Mouse (Mus musculus) retina, embryonic 14.5 days (tissue): ENCODE data around the gene Fam3b.

Source experiments
- DNase-seq: peaks from one replicate; pipeline ENCODE4 v3.0.0-alpha.2; 2015; ENCODE audit warnings: low spot score

The Fam3b gene

DNA sequence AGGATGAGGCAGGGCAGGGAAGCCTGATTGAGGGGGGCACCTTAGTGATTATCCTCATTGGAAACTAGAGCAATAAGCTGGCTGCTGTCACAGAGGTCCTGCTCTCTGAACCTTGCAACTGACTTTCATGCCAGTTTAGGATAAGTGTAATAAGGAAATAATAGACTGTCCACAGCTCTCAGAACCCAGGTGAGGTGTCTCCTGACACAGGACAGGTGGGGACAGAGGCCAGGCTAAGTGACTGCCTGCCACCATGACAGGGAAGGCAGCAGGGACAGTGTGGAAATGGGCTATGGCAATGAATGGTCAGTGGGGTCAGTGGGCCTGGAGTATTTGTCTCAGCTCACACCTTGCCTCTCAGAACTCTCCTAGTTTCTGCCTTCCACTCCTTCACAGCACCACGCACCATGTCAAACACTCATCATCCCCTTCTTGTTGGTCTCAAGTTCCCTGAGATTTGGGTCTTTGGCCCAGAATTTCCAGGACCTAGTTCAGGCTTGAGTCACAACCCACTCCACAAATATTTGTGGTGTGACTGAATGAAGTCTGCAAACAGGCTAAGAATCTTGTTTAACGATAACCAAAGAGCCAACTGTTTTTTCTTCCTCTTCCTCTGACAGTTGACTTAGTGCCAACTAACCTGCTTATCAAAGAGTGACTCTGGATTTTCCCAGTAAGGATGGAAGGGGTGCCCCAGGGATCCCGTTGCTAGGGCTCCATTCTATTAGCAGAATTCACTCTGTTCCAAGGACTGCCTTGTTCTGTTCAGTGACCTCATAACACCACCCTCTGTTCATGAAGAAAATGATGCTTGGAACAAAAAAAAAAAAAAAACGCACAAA, at the start of gene Fam3b:
Gene Fam3b, minus strand, starts transcription at position 718 of the 842 bp plus-strand sequence.
- DNase-seq: no peak

DNA sequence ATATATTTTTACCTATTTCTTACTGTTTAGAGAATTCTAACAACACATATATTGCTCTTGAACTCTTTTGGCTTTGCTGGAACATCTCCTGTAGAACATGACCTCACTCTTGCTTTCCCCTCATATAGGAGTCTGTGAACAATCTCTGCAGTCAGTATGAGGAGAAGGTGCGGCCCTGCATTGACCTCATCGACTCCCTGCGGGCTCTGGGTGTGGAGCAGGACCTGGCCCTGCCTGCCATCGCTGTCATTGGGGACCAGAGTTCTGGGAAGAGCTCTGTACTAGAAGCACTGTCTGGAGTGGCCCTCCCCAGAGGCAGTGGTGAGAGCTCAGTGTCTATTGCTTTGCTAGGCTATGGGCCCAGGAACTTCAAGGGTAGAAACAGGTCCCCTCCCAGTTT, 29.7 kb upstream of the Fam3b start:
- DNase-seq: no peak

- DNase-seq: no peak
Measured at GRCm38 (mm10) chr16:97536859-97537258, 22.2 kb upstream of the Fam3b start.

DNA sequence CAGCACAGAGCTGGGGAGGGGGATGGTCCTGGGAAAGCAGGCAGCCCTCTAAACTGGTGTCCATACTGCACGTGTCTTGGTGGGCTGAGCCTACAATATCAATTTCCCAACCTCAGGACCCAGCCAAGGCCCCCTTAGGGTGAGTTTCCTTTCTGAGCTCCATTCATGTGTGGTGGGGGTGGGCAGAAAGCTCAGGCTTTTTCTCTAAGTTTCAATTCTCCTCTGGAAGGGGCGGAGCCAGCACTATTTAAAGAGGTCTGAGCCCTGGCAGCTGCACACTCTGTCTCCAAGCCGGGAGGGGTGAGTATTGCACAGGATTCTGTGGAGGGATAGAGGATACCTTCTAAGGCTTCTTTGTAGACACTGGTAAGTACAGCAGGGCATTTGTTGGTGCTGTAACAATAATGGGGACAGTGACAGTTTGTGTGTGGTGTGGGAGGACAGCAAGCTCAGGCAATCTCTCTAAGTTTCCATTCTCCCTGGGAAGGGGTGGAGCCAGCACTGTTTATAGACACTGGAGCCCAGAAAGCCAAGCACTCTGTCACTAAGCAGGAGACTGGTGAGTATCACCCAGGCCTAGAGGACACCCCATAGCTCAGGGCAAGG, 21.3 kb upstream of the Fam3b start:
- peak; percentile 39 for DNase-seq

DNA sequence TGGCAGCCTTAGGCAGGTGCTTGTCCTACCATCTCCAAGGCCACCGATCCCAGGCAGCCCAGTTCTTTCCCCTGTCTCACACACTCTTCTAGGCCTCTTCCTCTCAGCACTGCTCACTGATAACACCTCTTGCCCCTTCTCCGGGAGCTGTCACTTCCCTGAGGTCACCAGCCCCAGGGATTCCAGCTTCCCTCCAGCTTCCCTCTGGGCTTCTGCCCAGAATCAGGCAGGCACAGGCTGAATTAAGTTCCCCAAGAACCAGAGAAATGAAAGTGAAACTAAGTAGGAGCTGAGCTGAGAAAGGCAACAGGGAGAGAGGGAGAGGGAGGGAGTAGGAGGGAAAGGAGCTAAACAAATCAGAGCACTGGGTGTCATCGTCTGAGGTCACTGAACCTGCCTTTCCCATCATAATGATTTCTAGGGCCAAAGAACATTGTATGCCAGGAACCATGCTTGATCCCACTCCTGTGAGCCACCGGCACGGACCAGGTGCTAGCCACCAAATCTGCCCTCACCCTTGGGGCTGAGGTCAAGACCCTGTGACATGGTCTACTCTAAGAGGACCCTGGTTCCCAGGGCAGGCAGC, 20.4 kb upstream of the Fam3b start:
- peak; percentile 44 for DNase-seq

GRCm38 (mm10) chr16:97534448-97534847, 19.8 kb upstream of the Fam3b start:
- no peak for DNase-seq

DNA sequence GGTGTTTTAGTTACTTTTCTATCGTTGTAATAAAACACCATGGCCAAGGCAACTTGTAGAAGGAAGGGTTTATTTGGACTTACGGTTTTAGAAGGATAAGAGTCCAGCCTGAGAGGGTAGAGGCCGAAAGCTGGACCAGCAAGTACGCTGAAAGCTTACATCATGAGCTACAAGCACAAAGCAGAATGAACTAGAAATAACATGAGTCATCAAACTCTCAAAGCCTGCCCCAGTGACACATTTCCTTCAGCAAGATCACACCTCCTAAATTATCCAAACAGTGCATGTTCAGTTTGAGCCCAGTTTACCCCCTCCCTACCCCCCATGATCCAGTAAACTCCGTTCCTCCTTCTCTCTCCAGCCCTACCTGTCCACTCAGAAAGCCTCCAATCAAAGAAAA, 19.1 kb upstream of the Fam3b start:
- no peak for DNase-seq

DNA sequence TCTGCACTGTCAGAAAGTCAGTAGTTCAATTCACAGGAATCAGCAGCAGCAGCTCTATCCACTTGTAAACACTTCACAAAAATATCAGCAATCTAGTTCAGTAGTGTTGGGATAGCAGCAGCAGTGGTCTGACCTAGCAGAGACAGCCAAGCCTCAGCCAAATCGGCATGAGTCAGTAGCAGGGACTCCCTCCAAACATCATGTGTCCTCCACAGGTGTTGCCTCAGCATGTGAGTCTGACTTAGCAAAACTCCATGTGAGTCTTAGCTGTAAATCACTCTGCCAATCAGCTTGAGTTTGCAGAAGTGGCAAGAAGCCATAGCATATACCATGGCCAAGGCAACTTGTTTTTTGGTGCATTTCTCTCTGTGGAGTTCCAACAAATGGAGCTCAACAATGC, 18.5 kb upstream of the Fam3b start:
- no peak for DNase-seq

DNA sequence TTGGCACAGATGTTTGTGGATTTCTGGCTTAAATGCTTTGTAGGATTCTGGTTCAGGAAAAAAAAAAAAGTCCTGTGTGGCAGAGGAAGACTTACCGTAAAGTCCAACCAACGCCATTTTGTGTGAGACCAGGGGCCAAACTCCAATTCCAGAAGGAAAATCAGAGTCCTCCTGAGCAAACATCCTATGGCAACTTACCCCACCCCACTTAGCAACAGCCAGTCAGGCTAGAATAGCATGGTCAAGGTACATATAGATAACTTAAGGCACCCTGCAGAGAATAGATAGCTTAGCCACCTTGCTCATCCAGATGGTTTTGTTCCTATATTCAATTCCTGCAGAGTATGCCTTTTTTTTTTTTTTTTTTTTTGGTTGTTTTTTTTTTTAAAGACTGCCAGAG, 14.6 kb upstream of the Fam3b start:
- no peak for DNase-seq

DNA sequence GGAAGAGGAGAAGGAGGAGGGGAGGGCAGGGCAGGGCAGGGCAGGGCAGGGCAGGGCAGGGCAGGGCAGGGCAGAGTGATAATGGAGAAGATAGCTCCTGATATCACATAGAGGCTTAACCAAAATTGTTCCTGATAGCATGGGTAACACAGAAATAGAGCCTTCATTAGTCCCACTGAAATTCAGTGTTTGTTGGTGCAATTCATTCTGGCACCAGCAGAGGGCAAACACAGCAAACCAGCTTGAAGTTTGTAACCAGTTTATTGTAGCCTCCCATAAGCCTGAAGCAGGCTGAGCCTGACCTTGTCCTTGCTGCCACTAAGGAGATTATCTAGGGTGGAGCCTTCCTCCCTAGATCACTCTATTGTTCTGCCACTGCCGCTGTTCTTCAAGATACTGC, 8.4 kb upstream of the Fam3b start:
- peak; percentile 82 for DNase-seq

DNA sequence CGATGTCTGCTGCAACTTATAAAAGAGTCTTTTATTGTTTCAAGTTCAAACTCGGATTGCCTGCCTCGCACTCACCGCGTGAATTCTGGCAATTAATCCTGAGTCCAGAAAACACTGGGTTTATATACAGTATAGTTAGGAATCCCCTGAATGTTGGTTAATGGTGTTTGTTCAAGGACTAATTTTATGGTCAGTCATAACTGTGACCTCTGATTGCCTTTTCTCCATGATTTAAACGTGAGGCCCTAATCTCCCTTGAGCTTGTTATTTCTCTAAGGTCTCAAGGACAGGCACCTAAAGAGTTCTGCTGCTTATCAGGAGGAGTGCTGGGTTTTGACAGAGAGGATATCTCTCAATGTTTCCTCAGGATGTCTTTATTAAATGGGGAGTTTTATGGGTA, 7.4 kb upstream of the Fam3b start:
- DNase-seq: no peak

DNA sequence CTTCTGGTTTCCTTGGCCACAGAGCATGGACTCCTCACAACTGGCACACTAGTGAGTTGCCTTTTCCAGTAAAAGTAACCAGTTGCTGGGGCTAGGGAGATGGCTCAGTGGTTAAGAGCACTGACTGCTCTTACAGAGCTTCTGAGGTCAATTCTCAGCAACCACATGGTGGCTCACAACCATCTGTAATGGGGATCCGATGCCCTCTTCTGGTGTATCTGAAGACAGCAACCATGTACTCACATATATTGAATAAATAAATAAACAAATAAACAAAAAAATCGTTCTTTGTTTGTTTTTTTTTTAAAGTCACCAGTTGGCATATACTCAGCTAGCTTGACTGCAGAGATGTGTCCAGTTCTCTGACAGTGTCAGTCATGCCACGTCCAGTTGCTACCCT, 1.7 kb upstream of the Fam3b start:
- no peak for DNase-seq

GRCm38 (mm10) chr16:97512347-97512751, 2.3 kb downstream of the Fam3b start:
- no peak for DNase-seq

GRCm38 (mm10) chr16:97511495-97511894, 3.1 kb downstream of the Fam3b start:
- DNase-seq: no peak

DNA sequence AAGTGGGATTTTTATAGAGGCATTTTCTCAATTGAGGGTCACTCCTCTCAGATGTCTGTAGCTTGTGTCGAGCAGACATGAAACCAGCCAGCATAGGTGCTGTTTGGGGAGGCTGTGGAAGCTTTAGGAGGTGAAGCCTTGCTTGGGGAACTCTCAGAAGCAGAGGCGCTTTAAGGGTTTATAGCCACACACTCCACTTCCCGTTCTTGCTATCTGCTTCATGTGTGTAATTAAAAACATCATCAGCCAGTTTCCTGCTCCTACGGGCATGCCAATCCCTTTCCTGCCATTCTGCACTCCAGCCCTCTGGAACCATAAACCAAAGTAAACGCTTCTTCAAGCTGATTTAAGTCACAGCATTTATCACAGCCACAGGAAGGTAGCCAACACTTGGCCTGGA, 3.8 kb downstream of the Fam3b start:
- no peak for DNase-seq

DNA sequence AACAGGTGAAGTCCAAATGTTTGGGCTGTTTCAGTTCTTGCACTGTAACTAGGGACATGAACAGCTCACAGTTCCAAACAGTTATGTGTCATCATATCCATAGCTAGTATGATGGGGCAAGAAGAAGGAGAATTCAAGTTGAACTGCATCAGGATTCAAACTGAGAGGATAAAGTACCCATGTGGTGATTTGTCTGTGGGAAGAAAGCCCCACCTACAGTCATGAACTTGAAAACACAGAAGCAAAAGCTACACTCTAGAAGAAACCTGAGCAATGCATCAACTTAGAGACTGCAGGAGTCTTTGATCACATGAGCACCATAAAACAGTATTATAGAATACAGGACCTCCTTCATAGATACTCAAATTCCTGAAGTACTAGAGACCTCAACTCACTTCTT, 6.8 kb downstream of the Fam3b start:
- DNase-seq: no peak

DNA sequence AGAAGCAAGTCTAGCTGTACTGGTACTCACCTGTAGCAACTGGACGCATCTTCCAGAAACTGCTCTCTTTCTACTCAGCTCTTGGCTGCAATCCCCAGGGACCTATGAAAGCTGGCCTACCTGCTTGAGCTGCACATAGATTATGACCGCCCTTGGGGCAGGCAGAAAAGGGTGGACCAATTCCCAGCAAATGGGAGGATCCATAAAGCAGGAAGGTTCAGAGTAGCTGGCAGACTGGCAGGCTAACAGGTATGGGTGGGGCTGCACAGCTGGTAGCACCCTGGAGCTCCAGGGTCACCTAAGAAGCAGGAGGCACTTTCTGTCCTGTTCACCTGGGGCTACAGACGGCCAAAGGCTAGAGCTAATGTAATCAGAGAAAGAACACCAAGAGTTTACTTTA, 9.8 kb downstream of the Fam3b start:
- DNase-seq: no peak

DNA sequence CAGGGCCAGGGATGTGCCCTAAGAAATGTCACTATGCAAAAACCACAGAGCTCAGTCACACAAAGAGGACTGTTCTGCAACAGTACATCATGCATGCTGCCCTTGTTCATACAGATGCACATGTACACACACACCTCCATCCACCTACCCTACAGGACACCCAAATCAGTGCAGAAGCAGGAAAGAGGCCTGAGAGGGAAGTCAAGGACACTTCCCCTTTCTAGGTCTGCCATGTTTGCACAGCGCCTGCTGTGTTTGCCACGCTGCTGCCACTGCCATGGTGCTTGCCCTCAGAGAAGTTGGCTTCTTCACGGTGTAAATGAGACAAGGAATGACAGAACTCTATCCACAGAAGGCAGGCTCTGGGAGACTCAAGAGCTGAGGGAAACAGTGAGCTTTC, 10.8 kb downstream of the Fam3b start:
- DNase-seq: no peak

- DNase-seq: no peak
Measured at GRCm38 (mm10) chr16:97500901-97501300, 13.7 kb downstream of the Fam3b start.

DNA sequence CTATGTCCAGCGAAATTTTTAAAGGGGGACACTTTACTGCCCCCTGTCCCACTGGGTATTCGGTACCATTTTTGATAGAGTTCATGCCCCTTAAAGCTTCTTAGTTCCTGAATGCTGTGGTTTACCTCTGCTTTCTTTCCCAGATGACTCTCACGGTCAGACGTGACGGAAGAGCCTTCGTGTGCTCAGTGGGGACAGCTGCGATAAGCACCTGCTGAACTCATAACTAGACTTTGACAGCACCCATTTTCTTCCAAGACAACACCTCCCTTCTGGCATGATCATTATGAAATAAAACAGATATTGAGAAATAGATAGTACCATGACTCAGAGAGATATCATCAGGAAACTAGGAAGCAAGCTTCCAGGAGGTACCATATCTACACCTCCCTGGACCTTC, 15.2 kb downstream of the Fam3b start:
- DNase-seq: no peak

- DNase-seq: no peak
Measured at GRCm38 (mm10) chr16:97498139-97498538, 16.5 kb downstream of the Fam3b start.

DNA sequence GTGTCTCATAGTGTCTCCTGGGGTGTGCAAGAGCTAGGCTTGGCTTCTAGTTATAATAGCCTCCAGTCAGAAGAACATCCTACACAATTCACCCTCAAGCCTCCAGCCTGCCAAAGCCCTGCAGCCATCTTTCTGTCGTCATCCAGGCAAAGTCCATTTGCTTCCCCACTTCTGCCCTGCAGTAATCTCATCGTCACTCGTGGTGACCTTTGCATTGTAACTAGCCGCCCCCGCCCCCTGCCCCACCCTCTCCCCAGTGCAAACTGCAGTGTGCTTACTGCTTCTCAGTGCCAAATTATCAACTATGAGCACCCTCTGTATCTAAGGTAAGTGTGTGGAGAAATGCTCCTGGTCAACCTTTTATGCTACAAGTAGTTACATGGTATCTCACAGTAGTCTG, 16.9 kb downstream of the Fam3b start:
- DNase-seq: no peak

DNA sequence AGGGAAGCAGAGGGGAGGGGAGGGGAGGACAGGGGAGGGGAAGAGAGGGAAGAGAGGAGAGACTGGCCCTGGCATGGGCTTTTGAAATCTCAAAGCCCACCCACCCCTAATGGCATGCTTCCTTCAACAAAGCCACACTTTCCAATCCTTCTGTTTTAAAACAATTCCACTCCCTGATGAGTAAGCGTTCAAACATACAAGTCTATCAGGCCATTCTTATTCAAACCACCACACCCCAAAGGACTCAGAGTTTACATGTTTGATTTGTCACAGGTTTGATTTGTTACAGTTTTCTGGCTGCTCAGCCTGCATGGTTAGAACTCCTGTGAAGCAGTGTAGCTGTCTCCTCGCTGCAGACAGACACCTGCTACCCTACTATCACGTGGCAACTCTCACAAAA, 18.6 kb downstream of the Fam3b start:
- DNase-seq: no peak

DNA sequence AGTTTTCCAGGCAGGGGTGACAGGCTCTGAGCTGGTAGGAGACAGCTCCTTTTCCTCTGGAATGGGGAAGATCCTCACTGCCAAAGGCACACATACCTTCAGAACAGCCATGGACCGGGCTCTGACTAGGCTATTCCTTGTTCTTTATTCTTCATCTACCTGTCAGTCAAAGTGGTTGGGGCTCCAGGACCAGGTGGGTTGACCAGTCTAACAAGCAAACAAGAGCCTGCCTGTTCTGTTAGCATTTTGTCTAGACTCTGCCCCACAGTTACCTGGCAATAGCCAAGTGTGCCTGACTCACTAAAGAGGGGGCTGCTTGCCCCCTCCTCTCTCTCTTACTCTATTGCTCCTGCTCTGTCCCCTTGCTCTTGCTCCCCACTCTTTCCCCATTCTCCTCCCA, 22.2 kb downstream of the Fam3b start:
- no peak for DNase-seq
